Mouse (Mus musculus) skeletal muscle tissue, adult 2 months (tissue): ENCODE measurements around the gene Gm6268.

Experiments used
- DNase-seq: peaks from one replicate; pipeline ENCODE4 v3.0.0-alpha.2; 2012; ENCODE audit warnings: low read depth, low spot score

Gene Gm6268

DNA sequence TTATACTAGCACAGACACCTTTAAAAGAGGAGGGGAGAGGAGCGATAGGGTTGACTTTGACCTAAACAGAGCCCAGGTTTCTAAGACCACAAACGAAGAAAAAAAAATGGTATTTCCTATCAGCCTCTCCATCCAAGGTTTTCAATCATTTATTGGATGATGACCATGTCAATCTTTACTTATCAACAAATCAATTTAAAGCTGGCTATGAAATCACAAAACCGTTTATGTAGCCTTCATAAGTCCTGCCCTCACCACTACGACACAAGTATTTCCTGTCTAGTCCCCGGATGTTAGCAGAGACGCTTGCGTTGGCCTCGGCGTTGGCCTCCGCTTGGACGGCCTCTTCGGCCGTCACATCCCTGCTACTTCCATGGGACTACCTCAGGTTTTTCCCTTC, at the start of gene Gm6268:
TSS of gene Gm6268 (plus strand) at position 301 of the 400 bp plus-strand sequence.
- no peak for DNase-seq

DNA sequence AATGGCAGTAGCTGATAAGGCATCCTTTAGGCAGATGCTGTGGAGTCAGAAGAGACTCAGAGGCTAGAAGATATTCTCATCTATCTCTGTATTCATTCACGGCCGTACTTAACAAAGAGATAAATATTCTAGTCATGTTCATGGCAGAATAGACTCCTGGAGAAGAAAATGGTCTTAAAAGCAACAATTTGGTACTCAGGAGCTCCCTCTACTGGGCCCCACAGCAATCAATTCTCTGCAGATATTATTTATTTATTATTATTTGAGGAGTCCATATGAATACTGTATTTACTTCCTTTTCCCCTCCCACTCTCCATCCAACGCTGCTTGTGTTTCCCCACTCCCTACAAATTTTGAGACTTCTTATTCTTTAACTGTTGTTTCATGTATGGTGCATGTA, 48.6 kb upstream of the Gm6268 start:
- DNase-seq, result no peak

DNA sequence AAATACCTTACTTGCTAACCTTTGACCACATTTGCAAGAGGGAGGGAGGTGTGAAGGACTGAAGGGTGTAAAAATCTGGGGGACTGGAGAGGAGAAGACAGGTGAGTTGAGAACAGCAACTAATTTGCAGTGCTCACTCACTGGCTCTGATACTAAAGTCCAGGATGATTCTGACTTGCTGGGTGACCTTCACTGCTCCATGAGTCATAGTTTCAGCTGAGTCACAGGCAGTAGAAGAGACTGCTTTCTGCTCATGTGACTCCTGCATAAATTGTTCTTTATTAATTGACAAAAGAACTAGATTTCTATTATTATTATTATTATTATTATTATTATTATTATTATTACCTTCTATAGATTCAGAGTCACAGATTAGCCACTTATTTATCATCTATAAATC, 15.7 kb upstream of the Gm6268 start:
- DNase-seq, result no peak

DNA sequence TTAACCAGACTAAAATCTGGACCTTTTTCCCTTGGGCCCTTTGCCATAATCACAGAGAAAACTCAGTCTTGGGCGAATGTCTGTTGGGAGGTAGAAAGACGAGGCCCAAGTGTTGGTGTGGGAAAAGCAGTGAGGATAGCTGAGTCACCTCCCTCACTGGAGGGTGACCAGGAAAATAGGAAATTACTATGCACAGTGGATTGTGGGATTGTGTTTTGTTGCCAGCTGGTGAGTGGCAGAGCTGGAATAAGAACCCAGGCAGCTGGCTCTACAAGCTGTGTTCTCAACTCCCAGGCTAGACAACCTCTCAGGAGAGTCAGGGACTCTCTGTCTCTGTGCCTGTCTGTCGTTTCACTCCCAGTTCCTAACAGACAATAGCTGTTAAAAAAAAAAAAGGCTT, 11.1 kb upstream of the Gm6268 start:
- no peak for DNase-seq

DNA sequence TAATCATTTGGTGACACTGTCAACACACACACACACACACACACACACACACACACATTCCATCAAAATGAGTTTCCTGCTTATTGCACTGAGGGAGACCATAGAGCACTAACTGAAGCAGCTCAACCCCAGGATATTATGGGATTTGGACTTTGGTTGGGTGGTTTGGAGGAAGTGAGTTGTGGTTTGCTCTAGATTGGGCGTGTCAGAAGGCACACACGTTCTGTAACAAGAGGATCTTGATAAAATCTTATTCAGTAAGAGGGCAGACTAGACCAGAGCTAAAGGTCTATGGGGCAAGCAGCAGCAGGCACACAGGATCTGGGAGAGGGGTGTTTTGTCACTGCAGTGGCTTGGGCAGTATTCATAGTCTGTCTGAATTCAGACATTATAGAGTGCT, 10.6 kb upstream of the Gm6268 start:
- DNase-seq, result no peak

DNA sequence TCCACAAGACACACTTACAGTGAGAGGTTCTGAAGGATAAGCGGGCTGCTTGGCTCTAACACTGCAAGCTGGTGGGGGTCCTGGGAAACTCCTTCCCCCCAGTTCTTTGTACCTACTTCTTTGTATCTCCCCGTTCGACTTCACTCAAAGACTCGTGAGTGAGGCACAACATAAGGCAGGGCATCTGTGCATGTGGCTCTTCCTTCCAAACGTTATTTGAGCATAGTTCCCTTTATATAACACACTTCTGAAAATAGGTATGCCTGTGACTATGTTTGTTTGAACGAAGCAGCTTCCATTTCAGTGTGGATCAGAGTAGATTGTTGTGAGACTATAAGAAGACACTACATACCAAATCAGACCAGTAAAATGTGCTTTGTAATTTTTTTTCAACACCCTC, 8.4 kb upstream of the Gm6268 start:
- DNase-seq, result no peak

DNA sequence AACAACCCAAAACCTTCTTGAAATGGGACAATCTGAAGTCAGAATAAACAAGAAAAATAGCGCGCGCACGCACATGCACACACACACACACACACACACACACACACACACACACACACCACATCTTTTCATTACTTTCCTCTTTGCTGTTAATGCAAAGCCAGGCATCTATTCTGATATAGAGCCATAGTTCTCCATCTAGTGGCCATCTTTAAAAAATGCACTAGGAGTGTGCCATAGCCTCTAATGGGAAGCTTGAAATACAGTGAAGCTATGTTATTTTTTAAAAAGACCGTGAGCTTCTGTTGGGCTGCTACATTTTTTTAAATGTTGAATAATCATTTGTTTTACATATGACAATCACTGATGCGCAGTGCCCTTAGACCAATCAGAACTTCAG, 7.8 kb upstream of the Gm6268 start:
- DNase-seq, result no peak

DNA sequence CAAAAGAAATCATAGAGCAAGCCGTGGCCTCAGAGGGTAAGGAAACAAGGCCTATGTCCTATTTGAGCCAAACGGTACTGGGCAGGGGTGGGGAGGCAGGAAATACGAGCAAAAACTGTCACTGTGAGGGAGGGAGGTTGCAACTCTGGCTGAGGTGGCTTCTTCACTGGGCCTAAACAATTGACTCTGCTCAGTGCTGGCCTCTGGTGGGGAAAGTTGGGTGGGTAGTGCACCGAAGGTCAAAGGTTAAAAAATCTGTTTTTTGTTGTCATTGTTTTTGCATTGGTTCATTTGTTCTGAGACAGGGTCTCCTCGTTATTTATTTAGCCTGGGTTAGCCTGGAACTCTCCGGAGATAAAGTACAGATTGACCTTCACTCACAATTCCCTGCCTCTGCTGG, 1.2 kb downstream of the Gm6268 start:
- DNase-seq, result no peak

DNA sequence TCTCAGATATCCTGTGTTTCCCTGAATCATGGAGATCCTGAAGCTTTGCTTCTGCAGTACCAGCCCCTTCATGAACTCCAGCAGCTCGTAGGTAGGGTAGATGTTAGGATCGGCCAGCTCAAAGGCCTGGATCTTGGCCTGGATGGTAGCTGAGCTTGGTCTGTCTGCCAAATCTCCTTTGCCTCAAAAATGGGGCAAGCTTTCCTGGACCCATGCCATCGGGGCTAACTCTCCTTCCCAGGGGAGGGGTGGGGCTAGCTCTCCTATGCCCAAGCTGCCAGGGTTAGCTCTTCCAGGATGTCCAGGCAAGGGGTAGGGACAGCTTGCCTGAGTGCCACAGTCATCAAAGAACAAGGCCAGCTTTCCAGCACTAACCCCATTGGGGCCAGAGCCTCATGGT, 18.1 kb downstream of the Gm6268 start:
- no peak for DNase-seq

DNA sequence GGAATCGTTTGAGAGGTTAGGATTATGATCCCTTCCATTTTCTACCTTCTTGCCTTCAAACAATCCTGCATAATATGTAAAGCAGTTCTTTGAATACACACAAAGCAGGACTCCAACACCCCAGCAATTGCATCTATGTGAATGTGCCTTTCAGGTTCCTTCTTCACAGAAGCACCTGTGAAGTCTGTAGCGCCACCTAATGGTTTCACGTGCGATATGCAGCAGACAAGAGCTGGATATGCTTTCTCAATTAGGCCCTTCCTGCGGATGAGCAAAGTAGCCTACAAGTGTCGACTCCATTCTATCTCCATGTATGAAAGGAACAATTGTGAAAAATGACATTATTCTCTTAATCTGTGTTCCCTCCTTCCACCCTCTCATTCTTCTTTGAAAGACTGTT, 33.9 kb downstream of the Gm6268 start:
- DNase-seq, result no peak

DNA sequence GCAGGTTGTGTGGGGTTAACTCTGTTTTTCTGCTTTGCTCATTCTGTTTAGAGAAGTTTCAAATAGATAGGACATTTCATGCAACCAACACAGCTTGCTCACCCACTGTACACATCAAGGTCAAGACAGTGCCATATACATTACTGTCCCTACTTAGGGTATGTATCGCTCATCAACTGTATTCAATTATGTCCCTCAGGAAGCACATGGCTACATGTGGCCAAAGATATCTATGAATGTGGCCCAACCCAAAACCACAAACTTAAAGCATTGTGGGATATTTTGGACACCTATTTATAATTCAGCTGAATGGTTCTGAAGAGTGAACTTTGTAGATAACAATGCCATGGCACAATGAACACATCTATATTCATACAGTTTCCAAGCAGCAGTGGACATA, 36.9 kb downstream of the Gm6268 start:
- DNase-seq, result no peak
